Mouse (Mus musculus) ES-E14 (cell line): ENCODE measurements around the gene Shroom3.

Experiments
- CHD2 ChIP-seq: IDR thresholded peaks from 2 replicates; pipeline ENCODE4 v1.6.1; 2014; ENCODE audit warnings: mild to moderate bottlenecking, low read depth, low read length, inconsistent platforms
- HCFC1 ChIP-seq: IDR thresholded peaks from 2 replicates; pipeline ENCODE4 v1.6.1; 2012; ENCODE audit warnings: low read length, inconsistent platforms, borderline replicate concordance; ENCODE audit not compliant: insufficient read depth
- ZC3H11A ChIP-seq: IDR thresholded peaks from 2 replicates; pipeline ENCODE4 v1.6.1; 2012; ENCODE audit warnings: low read depth, mild to moderate bottlenecking, inconsistent platforms, low read length, borderline replicate concordance
- ZNF384 ChIP-seq: IDR thresholded peaks from 2 replicates; pipeline ENCODE4 v1.6.1; 2012; ENCODE audit warnings: low read depth, low read length, inconsistent platforms

DNA sequence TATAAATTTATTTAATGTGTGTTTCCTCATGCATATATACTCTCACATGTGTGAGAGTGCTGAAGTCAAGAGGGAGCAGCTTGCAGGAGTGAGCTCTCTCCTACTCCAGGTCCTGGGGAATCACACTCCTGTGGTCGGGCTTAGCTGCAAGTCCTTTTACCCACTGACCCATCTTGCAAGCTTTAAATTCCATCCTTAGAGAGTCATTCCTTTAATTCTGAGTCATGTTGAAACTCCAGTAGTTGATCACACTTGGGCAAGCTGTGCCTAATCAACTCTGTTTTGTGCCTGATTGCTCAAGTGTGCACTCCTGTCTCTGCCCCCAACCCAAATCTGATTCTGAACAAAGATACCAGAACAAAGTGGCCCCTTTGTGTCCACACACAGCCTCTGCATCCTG is 301.5 kb downstream of the Shroom3 start:
- no peak for TF ChIP-seq CHD2
- TF ChIP-seq ZC3H11A = no peak
- TF ChIP-seq HCFC1 = no peak
- no peak for TF ChIP-seq ZNF384
